Mouse (Mus musculus): ENCODE data around the gene Btg4. TPM values are rescaled to one million over a fixed set of nuclear protein-coding genes. Genes with fewer than 3 reads are reported as not detected.
"Not testable (repeated sequence)": the region's sequence is repeated elsewhere in the genome, so short reads cannot be mapped to it uniquely, and the experiment has no call there.

Btg4 gene
- total RNA-seq, 2 experiments from 2014 or later, result not detected

DNA sequence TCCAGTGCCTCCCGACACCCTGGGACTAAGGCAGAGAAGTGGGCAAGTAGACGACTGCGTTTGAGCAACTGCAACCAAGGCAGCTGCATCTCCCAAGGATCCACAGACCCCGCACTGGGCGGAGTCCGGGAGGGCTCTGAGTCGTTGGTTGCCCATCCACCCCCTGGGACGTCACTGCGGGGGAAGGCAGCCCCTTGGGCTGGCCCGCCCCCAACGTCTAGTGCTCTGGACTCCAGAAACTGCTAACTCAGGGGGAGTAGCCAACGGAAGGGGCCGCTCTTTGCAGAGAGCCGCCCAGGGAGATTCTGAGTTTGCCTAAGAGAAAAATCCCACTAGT is 16.2 kb downstream of the Btg4 start, which contains the start of gene Layn:
Gene Layn (minus strand): TSS at position 116 of the 337 bp plus-strand sequence.
- peak; percentile 89 to 90 for DNase-seq
- intact Hi-C loops (cut with DNase I), result no loop called here

DNA sequence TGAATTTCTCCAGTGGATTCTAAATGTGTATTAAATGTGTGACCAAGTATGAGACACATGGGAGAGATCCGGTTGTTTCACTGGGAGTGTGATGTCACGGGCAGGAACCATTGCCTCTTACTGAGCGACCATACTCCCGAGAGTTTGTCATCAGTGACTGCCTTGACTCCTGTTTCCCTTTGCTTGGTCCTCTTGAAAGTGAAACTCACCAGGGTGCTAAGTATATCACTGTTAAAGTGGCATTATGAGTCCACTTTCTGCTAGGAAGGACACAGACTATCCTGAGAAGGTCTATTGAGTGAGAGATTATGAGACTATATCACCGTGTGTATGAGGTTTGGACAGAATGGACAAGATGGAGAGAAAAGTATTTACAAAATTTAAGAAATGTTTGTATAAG is 20.9 kb downstream of the Btg4 start:
- intact Hi-C loops (cut with DNase I), result no loop called here
- DNase-seq, result no peak

DNA sequence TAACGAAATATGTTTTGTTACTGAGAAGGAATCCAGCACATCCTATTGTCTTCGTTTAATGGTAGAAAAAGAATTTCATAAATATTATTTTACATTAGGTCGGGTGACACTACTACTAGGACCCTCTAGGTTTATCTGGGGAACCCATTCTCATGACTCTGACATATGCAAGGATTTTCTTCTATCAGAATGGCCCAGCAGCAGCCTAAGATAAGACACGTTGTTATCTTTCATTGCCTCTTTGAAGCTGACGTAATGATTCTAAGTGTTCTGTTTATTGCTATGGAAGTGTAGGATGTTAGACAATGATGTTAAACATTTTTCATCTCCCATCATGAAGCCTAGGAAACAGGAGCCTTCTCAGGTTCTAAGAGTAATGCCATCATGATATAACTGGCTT is 33.0 kb downstream of the Btg4 start:
- intact Hi-C loops (cut with DNase I), result no loop called here
- no peak for DNase-seq

- no peak for DNase-seq
- intact Hi-C loops (cut with DNase I), result no loop called here
Observed at GRCm38 (mm10) chr9:51096306-51096705, 35.6 kb downstream of the Btg4 start.

DNA sequence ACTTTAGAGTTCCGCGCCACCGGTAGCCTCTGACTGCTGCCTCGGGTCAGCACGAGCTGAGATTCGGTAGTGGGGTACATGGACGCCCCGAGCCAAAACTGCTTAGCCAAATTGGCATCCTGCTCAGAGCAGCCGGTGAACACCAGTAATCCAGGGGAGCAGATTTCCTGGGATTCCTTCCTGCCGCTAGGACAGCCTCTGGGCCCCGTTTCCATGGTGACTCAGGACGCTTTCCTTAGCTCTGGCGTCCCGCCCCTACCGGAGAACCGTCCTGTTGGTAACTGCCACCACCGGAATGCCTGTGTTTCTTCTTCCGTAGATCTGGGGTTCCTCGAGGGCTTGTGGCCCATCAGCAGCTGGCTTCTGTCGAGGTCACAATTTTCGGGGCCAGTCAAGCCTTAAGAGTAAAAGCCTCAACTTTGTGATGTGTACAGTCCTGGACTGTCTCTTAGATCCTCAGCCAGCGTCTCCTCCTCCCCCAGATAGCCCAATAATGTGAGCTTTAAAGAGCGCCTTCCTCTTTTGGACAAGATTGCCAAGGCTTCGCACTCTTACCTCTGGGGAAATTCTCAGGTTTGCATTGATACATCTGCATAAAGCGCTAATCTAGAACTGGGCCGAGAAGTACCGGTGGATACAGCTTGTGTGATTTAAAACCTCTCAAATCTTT is 41.2 kb downstream of the Btg4 start, which contains the start of gene 4833427G06Rik:
Gene 4833427G06Rik (minus strand): TSS at position 323 of the 670 bp plus-strand sequence.
- intact Hi-C loops (cut with DNase I), result no loop called here
- peak; percentile 37 to 47 for DNase-seq

DNA sequence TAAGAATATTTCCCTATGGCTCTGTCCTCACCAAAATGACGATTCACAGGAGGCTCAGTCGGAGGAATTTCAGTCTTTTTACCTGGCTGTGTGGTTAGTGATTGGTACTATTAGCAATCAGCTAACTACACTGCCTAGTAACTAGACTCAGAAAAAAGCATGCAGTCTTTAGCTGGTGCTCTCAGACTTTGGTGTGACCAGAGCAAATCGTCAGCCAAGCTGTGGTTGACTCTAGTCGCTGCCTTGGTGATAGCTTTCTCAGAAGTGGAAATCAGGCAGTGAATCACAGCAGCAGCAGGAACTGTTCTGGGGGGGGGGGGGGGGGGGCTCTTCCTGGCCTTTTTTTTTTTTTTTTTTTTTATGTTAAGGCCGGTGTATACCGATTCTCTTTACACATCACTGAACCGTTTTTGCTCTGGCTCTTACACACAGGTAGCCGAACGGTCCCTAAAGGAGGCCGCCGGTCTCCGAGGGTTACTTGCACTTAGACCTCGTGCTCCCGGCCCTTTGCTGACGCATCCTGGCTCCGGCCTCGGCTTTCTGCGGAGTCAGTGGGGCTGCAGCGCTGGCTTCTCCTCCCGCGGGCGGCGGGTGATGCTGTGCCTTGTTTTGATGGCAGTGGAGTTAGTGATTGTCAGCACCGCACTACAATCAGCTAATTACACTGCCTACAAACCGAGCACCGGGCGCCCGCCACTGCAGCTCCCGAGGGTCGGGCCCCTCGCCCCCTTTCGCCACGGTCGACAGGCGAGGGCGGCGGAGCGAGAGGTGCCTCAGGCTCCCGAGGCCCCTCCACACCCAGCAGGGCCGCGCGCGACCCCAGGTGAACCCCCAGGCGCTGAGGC is 42.5 kb downstream of the Btg4 start:
- intact Hi-C loops (cut with DNase I), result no loop called here
- peak; percentile 44 to 58 for DNase-seq

GRCm38 (mm10) chr9:51103808-51104514 is 43.3 kb downstream of the Btg4 start:
- peak; percentile 23 to 49 for DNase-seq
- intact Hi-C loops (cut with DNase I), result no loop called here

DNA sequence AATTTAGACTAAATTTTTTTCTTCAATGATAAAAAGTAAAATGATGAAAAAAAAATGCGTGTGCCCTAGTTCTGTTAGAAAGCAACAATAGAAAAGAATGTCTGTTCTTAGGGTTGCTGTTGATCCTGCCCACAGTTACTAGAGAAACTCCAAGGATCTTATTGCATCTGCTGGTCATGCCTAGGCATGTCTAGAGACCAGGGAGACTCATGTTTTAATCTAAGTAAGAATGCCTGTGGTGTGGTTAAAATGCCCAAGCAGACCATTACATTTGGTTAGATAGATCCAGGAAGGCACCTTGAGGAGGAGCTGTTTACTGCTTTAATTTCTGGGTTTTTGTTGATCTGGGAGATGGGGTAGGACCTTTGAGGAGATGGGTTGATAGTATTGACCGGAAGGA is 45.0 kb downstream of the Btg4 start:
- intact Hi-C loops (cut with DNase I), result no loop called here
- no peak for DNase-seq

DNA sequence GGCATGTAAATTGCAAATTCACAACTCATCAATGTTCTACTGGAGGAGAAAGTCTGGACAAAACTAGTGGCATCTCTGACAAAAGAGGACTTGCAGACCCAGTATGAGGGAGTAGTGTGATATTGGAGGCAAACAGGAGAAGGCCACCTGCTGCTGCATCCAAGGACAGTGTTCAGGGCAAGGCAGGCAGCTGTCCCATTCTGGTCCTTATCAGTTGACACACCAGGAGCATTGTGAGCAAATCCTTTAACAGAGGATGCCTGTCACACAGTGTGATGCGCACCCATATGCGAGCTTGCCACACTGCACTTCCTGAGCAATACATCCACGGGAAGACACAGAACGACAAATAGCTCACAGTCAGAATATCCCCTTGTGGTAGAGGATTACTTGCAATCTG is 54.1 kb downstream of the Btg4 start:
- no peak for DNase-seq
- intact Hi-C loops (cut with DNase I), result no loop called here

- peak; percentile 21 to 37 for DNase-seq
- intact Hi-C loops (cut with DNase I), result loop anchor here (5.0 kb wide), 1 partner anchor 290 kb away; the partner anchor contains the start of gene Ppp2r1b
Observed at GRCm38 (mm10) chr9:51136985-51137384, 76.3 kb downstream of the Btg4 start.

GRCm38 (mm10) chr9:51137432-51137831 is 76.7 kb downstream of the Btg4 start:
- no peak for DNase-seq
- intact Hi-C loops (cut with DNase I), result loop anchor here (5.0 kb wide), 1 partner anchor 290 kb away; the partner anchor contains the start of gene Ppp2r1b

DNA sequence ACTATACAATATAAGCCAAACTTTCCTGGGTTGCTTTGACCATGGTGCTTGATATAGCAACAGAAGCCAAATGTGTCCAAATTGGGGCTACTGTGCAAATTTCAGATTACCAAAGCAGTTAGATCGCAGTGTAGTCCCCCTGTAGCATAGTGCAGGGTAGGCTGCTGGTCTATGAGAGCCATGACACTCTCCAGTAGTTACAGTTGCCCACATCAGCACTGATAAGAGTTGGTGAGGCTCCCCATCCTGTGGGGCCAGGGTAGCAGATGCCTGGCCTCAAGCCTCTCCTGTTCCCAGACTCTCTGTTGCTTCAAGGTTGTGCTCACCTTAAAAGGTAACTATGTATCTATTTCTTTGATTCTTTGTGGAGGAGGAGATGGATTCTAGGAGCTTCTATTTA is 77.1 kb downstream of the Btg4 start:
- intact Hi-C loops (cut with DNase I), result loop anchor here (5.0 kb wide), 1 partner anchor 291 kb away; the partner anchor contains the start of gene Ppp2r1b
- no peak for DNase-seq

GRCm38 (mm10) chr9:51138301-51138700 is 77.6 kb downstream of the Btg4 start:
- no peak for DNase-seq
- intact Hi-C loops (cut with DNase I), result loop anchor here (5.0 kb wide), 1 partner anchor 291 kb away; the partner anchor contains the start of gene Ppp2r1b

DNA sequence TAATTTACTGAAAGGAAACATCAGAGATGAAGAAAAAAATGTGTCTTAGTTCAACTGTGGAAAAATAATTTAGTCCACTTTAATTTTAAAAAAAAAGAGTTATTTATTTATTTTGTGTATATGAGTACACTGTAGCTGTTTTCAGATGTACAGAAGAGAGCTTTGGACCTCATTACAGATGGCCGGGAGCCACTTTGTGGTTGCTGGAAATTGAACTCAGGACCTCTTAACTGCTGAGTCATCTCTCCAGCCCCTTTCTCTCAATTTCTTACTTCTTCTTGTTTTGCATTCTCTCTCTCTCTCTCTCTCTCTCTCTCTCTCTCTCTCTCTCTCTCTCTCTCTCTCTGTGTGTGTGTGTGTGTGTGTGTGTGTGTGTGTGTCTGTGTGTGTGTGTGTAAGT is 78.7 kb downstream of the Btg4 start:
- DNase-seq, result not testable (repeated sequence)
- intact Hi-C loops (cut with DNase I), result loop anchor here (5.0 kb wide), 1 partner anchor 292 kb away; the partner anchor contains the start of gene Ppp2r1b

DNA sequence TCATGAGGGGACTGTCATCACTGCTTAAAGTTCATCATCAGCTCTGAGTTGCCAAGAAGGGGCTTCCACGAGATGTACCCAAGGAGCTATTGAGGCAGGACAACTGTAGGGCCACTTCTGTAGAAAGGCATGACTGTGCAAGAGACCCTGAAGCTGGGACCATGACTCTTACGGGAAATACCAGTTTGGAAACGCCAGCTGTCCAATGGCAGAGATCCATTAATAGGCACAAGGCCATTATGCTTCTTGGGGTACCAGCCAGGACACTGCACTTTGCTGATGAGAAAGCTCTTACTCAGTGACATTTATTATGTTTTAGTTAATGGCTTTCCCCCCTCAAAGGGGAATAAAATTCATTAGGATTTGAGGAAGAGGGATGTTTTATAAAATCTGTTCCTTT is 80.0 kb downstream of the Btg4 start:
- no peak for DNase-seq
- intact Hi-C loops (cut with DNase I), result no loop called here

GRCm38 (mm10) chr9:51143437-51143836 is 82.7 kb downstream of the Btg4 start:
- intact Hi-C loops (cut with DNase I), result no loop called here

GRCm38 (mm10) chr9:51144218-51144617 is 83.5 kb downstream of the Btg4 start:
- intact Hi-C loops (cut with DNase I), result no loop called here
- no peak for DNase-seq

More at GRCm38 (mm10) chr9:51143437-51143836, 82.7 kb downstream of the Btg4 start:
- DNase-seq, result no peak

DNA sequence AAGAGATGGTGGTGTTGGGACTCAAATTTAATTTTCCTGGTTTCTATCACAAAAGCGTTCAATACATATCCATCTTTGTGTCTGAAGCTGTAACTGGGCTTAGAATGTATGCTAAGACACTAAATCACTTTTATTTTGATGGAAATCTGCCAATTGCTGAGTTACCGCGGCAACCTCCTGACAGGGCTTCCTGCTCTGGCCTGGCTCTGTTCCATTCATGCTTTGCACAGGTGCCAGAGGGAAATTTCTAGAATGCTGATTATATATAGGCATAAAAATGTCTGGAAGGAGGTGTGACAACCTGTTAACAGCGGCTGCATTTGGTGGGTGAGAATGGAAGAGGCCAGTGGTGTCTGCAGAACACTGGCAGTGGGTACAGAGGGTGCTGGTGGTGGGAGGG is 85.8 kb downstream of the Btg4 start:
- intact Hi-C loops (cut with DNase I), result no loop called here

DNA sequence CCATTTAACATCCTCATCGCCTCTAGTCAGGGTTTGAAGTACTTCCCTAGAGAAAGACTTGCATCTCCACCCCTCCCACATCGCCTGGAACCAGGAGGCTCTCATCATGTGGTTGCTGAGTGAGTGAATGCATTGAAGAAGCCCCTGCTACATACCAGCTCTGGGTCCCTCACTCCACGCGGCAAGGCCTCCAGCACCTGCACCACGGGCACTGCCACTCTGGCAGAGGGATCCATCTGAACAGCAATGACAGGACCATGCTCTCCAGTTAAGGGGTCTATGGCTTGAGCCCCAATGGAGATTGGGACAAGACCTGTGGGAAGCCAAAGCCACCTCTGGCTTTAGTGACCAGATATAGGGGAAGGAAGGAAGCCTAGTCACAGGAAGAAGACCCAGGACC is 86.6 kb downstream of the Btg4 start:
- intact Hi-C loops (cut with DNase I), result no loop called here
- DNase-seq, result no peak

More for the DNA sequence above, 85.8 kb downstream of the Btg4 start:
- no peak for DNase-seq

- peak; percentile 50 to 81 for DNase-seq
- intact Hi-C loops (cut with DNase I), result loop anchor here (2.0 to 5.0 kb wide), 3 partner anchors 140 to 350 kb away; no protein-coding TSS in a partner anchor
Observed at GRCm38 (mm10) chr9:51152079-51152752, 91.5 kb downstream of the Btg4 start.
